Mouse (Mus musculus): ENCODE data around the gene Erfe. TPM values are rescaled to one million over a fixed set of nuclear protein-coding genes. Genes with fewer than 3 reads are reported as not detected.

The Erfe gene
- total RNA-seq, 2 experiments from 2014 or later, result not detected

- intact Hi-C loops (cut with DNase I), result no loop called here
- DNase-seq, result no peak
Observed at GRCm38 (mm10) chr1:91420601-91421065, 54.4 kb downstream of the Erfe start.

Other genes with a start within 250 kb of the Erfe start
- gene Rbm44, start 221.3 kb upstream of the Erfe start, total RNA-seq (2021), result not detected
- 10 to 100 TPM in 1 of 2 experiments, 1 to 10 TPM in 1; 6.4 to 11.0 TPM for gene Ramp1, start 186.6 kb upstream of the Erfe start, total RNA-seq (2021)
- gene Ube2f, start 116.1 kb upstream of the Erfe start, total RNA-seq (2021), result 10 to 100 TPM; 45.1 to 50.0 TPM
- gene Scly, start 68.1 kb upstream of the Erfe start, total RNA-seq (2021), result 10 to 100 TPM; 13.9 to 15.1 TPM
- under 1 TPM in 1 of 2 experiments, not detected in 1; 0.05 TPM for gene Espnl, start 44.4 kb upstream of the Erfe start, total RNA-seq (2021)
- 10 to 100 TPM; 36.6 to 48.8 TPM for gene Klhl30, start 15.4 kb upstream of the Erfe start, total RNA-seq (2021)
- 10 to 100 TPM; 47.4 to 51.9 TPM for gene Ilkap, start 32.4 kb downstream of the Erfe start, total RNA-seq (2021)
- 10 to 100 TPM; 18.0 to 20.1 TPM for gene Hes6, start 47.6 kb downstream of the Erfe start, total RNA-seq (2021)
- 10 to 100 TPM in 1 of 2 experiments, 1 to 10 TPM in 1; 7.9 to 13.5 TPM for gene Per2, start 92.9 kb downstream of the Erfe start, total RNA-seq (2021)
- 1 to 10 TPM; 4.6 to 5.4 TPM for gene Traf3ip1, start 128.2 kb downstream of the Erfe start, total RNA-seq (2021)
- gene Asb1, start 174.1 kb downstream of the Erfe start, total RNA-seq (2021), result 10 to 100 TPM; 17.0 to 21.0 TPM

Data from heart, postnatal 36 days (tissue).